Mouse (Mus musculus) liver, embryonic 14.5 days (tissue): Measurements from ENCODE around the gene Golga5.

Experiments
- CTCF ChIP-seq: IDR thresholded peaks from 2 replicates; pipeline ENCODE4 v1.5.1; 2016; ENCODE audit warnings: antibody characterized with exemption, low read depth, control low read depth
- EP300 ChIP-seq: IDR thresholded peaks from 2 replicates; pipeline ENCODE4 v1.6.1; 2016; ENCODE audit warnings: antibody characterized with exemption, low read depth

GRCm38 (mm10) chr12:102443676-102444075 is 25.3 kb upstream of the Golga5 start:
- TF ChIP-seq CTCF = no peak
- TF ChIP-seq EP300 = no peak
